Mouse (Mus musculus): ENCODE measurements at regions not wholly inside any gene's neighbourhood (a gene's known extent, or its start where the extent isn't known, plus 50 kb on each side); places are given as distances from the start of the nearest gene placed in this dataset.

DNA sequence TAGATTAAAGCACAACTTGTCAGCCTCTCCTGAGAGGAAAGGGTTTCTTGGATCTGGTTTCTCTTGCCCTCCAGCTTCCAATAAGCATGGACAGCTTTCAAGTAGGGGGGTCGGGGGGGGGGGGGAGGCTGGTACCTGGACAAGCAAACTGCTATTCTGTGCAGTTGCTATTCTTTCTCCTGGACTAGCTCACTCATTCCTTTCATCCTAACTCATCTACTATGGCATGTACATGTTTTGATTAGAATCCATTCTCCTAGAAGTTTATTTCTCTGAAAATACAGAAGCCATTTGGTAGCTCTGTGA lies 650.5 kb downstream of the Gsdmc2 start:
- H3K4me1 ChIP-seq (ENCODE audit: control insufficient read depth, insufficient read depth, low read length) = no peaks in the 10 kb centered on the region
- H3K4me2 ChIP-seq (replicated peaks; ENCODE audit: low read depth, low read length) = no peak overlapping the region
- no peak overlapping the region for H3K9ac ChIP-seq (replicated peaks; ENCODE audit: low read depth, low read length)
- no peak overlapping the region for H3K4me3 ChIP-seq (ENCODE audit: low read depth, low read length)
- no peaks in the 10 kb centered on the region for H3K9me3 ChIP-seq (ENCODE audit: control insufficient read depth, low read depth, low read length)
- H3K27ac ChIP-seq (ENCODE audit: low read length) = no peak overlapping the region
- WGBS = 14% methylated on average over 1 of the region's 1 CpGs
- ATAC-seq (ENCODE audit: insufficient number of reproducible peaks, insufficient read depth, low FRiP score, low read depth) = no peak
- H3K27me3 ChIP-seq (ENCODE audit: control insufficient read depth, insufficient read depth, low read length) = no peaks in the 10 kb centered on the region
- H3K36me3 ChIP-seq (ENCODE audit: control insufficient read depth, insufficient read depth, low read length) = no peaks in the 10 kb centered on the region

DNA sequence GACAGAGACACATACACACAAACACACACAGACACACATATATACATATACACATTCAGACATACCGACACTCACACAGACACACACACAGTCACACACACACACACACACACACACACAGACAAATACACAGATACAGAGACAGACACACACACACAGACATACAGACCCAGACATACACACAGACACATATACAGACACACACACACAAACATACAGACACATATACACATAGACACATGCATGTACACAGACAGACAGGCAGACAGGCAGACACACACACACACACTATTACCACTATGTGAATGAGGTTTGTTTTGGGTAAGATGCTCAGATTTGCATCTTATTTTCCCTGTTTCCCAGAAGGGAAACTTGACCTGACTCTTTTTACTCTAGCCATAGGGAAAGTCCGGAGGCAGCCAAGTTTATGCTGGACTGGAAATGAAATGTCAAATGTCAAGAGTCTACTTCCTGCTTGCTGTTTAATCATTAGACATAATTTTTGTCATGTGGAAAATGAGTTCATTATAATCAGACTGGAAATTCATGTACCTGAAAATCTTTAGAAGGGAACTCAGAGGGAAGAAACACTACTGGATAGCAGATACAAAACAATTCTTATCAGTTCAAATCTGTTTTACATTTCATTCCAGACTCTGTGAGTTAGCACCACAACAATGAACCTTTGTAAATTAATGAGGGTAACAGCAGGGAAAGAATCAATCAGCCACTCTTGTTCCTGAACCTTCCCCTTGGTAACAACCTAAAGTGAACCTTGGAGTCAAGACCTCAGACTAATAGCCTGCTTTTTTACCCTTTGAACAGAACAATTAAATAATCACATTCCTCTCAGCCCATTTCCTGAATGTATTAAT lies 651.1 kb downstream of the Gsdmc2 start:
- WGBS = 59% methylated on average over 2 of the region's 2 CpGs
- no peaks in the 10 kb centered on the region for H3K4me1 ChIP-seq (ENCODE audit: control insufficient read depth, insufficient read depth, low read length)
- H3K9me3 ChIP-seq (ENCODE audit: control insufficient read depth, low read depth, low read length) = no peaks in the 10 kb centered on the region
- no peak overlapping the region for H3K4me3 ChIP-seq (ENCODE audit: low read depth, low read length)
- H3K36me3 ChIP-seq (ENCODE audit: control insufficient read depth, insufficient read depth, low read length) = no peaks in the 10 kb centered on the region
- H3K9ac ChIP-seq (replicated peaks; ENCODE audit: low read depth, low read length) = no peak overlapping the region
- no peak overlapping the region for H3K4me2 ChIP-seq (replicated peaks; ENCODE audit: low read depth, low read length)
- H3K27me3 ChIP-seq (ENCODE audit: control insufficient read depth, insufficient read depth, low read length) = no peaks in the 10 kb centered on the region
- ATAC-seq (ENCODE audit: insufficient number of reproducible peaks, insufficient read depth, low FRiP score, low read depth) = 0 out of 2 replicates have a peak, but pooled peaks have one; percentile 33
- no peak overlapping the region for H3K27ac ChIP-seq (ENCODE audit: low read length)

DNA sequence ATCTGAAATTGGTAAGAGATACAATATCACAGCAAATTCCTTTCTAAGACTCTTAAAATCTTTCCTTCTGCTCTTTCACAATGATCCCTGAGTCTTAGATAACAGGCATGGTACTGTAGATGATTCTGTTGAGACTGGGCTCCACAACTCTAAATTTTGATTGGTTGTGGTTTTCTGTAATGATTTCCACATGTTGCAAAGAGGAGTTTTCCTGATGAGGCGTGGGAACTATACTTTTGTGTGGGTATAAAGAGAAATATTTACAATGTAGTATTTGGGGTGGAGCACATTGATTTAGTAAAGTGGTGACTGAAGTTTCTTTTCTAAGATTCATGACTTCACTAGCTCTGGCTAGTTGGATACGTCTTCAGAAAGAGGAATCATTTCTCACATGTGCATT lies 653.2 kb downstream of the Gsdmc2 start:
- H3K27ac ChIP-seq (ENCODE audit: low read length) = no peak overlapping the region
- no peak overlapping the region for H3K4me2 ChIP-seq (replicated peaks; ENCODE audit: low read depth, low read length)
- H3K36me3 ChIP-seq (ENCODE audit: control insufficient read depth, insufficient read depth, low read length) = no peaks in the 10 kb centered on the region
- no peak overlapping the region for H3K4me3 ChIP-seq (ENCODE audit: low read depth, low read length)
- H3K27me3 ChIP-seq (ENCODE audit: control insufficient read depth, insufficient read depth, low read length) = no peaks in the 10 kb centered on the region
- WGBS = 67% methylated on average over 2 of the region's 2 CpGs
- no peak for ATAC-seq (ENCODE audit: insufficient number of reproducible peaks, insufficient read depth, low FRiP score, low read depth)
- H3K4me1 ChIP-seq (ENCODE audit: control insufficient read depth, insufficient read depth, low read length) = no peaks in the 10 kb centered on the region
- H3K9ac ChIP-seq (replicated peaks; ENCODE audit: low read depth, low read length) = no peak overlapping the region
- no peaks in the 10 kb centered on the region for H3K9me3 ChIP-seq (ENCODE audit: control insufficient read depth, low read depth, low read length)

DNA sequence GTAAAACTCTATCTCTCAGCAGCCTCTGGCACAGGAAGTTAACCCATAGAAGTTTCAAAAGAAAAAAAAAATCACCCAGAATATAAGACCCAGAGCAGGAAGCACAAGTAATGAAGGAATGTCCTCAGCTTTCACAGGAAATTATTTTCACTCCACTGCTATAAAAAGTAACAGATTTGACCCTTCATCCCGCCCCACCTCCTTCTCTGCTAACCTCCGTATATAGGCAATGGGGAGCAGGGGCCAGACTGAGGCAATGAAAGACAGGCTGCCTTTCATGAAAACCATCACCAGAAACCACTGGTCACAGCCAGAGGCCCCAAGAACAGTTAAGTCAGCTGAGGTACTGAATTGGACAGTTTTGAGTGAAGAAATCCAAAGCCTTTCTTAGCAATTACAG lies 654.9 kb downstream of the Gsdmc2 start:
- no peaks in the 10 kb centered on the region for H3K9me3 ChIP-seq (ENCODE audit: control insufficient read depth, low read depth, low read length)
- no peak overlapping the region for H3K4me2 ChIP-seq (replicated peaks; ENCODE audit: low read depth, low read length)
- H3K27ac ChIP-seq (ENCODE audit: low read length) = no peak overlapping the region
- ATAC-seq (ENCODE audit: insufficient number of reproducible peaks, insufficient read depth, low FRiP score, low read depth) = no peak
- WGBS = 48% methylated on average over 2 of the region's 2 CpGs
- H3K27me3 ChIP-seq (ENCODE audit: control insufficient read depth, insufficient read depth, low read length) = no peaks in the 10 kb centered on the region
- no peak overlapping the region for H3K4me3 ChIP-seq (ENCODE audit: low read depth, low read length)
- no peaks in the 10 kb centered on the region for H3K36me3 ChIP-seq (ENCODE audit: control insufficient read depth, insufficient read depth, low read length)
- no peaks in the 10 kb centered on the region for H3K4me1 ChIP-seq (ENCODE audit: control insufficient read depth, insufficient read depth, low read length)
- H3K9ac ChIP-seq (replicated peaks; ENCODE audit: low read depth, low read length) = no peak overlapping the region

DNA sequence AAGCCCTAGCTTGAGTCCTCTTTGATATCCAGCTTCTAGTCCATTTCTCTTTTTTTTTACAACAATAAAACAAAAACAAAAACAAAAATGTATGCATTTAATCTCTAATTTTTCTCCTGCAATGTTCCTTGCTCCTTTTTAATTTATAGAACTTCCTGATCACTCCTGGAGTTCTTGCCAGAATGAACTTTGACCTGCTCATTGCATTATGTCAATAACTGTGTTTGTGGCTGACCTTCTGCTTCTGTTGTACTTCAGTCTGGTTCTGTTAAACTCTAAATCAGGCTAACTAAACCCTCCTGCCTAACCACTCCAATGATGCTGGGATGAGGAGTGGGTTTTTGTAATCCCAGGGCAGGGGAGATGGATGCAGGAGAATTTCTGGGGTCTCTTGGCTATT lies 674.0 kb downstream of the Gsdmc2 start:
- no peaks in the 10 kb centered on the region for H3K4me1 ChIP-seq (ENCODE audit: control insufficient read depth, insufficient read depth, low read length)
- H3K9me3 ChIP-seq (ENCODE audit: control insufficient read depth, low read depth, low read length) = no peaks in the 10 kb centered on the region
- H3K27ac ChIP-seq (ENCODE audit: low read length) = no peak overlapping the region
- ATAC-seq (ENCODE audit: insufficient number of reproducible peaks, insufficient read depth, low FRiP score, low read depth) = no peak
- no peak overlapping the region for H3K4me3 ChIP-seq (ENCODE audit: low read depth, low read length)
- no peak overlapping the region for H3K4me2 ChIP-seq (replicated peaks; ENCODE audit: low read depth, low read length)
- no peaks in the 10 kb centered on the region for H3K36me3 ChIP-seq (ENCODE audit: control insufficient read depth, insufficient read depth, low read length)
- H3K9ac ChIP-seq (replicated peaks; ENCODE audit: low read depth, low read length) = no peak overlapping the region
- no peaks in the 10 kb centered on the region for H3K27me3 ChIP-seq (ENCODE audit: control insufficient read depth, insufficient read depth, low read length)

DNA sequence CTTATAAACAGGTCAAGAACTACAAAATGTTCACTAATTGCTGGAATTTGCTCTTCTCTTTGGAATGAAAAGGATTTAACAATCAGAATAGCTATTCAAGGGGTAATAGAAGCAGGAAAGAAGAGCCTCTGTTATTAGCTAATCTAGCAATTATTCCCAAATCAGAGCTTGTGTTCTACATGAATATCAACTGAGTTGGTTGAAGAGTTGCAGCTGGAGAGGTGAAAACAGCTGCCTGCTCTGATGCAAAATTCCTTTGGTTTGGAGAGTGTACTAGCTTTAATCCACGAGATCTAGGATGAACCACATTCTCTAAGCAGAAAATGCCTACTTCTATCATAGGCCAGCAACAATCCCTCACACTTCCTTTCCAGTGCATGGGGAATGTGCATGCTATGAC lies 674.8 kb downstream of the Gsdmc2 start:
- Histone ChIP-seq H3K4me1 (ENCODE audit: control insufficient read depth, insufficient read depth, low read length) (no peaks in the 10 kb centered on the region), H3K27ac (ENCODE audit: low read length) (no peak overlapping the region), H3K9me3 (ENCODE audit: control insufficient read depth, low read depth, low read length) (no peaks in the 10 kb centered on the region), H3K4me3 (ENCODE audit: low read depth, low read length) (no peak overlapping the region), H3K27me3 (ENCODE audit: control insufficient read depth, insufficient read depth, low read length) (no peaks in the 10 kb centered on the region), H3K4me2 (replicated peaks; ENCODE audit: low read depth, low read length) (no peak overlapping the region), H3K36me3 (ENCODE audit: control insufficient read depth, insufficient read depth, low read length) (no peaks in the 10 kb centered on the region), H3K9ac (replicated peaks; ENCODE audit: low read depth, low read length) (no peak overlapping the region)
- 28% methylated on average over 1 of the region's 1 CpGs for WGBS
- no peak for ATAC-seq (ENCODE audit: insufficient number of reproducible peaks, insufficient read depth, low FRiP score, low read depth)

DNA sequence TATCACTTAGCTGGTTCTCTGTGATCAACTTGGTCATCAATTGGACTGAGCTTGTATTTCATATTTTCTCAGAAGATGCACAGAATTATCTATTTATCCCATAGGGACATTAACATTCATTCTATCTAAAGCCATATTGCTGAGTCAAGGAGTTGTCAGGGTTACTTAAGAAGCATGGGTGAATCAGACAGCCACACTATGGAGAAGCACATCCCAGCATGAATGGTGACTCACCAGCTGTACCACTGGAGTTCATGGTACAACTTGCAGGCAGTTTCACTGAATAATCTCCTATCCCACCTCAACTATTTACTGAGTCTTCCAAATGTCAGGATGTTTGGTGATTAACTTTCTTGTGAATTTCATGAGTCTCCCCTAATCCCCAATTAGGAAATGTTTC lies 678.6 kb downstream of the Gsdmc2 start:
- H3K4me1 ChIP-seq (ENCODE audit: control insufficient read depth, insufficient read depth, low read length) = peaks cover 4% of the 10 kb centered on the region; the same call in 1 of the 2 replicates
- ATAC-seq (ENCODE audit: insufficient number of reproducible peaks, insufficient read depth, low FRiP score, low read depth) = no peak
- H3K27ac ChIP-seq (ENCODE audit: low read length) = no peak overlapping the region

DNA sequence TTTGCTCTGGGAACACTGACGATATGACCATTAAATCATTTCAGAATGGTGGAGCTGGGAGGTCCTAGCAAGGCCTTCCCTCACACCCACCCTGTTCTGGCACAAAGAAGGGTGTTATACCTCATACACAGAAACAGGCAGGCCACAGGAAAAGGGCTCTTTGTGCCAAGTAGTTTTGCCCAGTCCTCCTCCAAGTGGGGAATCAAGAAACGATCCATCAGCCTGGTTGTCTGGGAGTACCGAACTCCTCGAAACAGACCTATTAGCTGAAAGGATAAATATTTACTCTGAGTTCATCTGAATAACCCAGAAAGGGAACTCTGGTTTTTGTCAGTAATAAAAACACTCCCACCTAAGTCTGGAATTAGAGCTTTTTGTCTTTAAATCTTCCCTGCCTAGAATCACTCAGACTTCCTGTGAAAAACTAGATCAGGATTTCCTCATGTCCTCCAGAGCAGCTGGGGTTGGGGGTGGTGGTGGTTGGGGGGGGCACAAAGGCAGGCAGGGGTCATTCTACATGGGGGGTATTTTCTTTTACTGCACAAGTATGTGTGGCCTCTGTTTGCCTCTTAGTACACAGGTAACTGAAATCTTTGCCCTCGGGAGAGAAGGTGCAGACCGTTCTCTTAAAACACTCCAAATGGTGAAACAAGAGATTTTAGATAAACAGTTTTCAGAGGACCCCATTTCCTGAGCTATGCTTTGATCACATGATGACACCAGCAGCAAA lies 681.3 kb downstream of the Gsdmc2 start:
- H3K36me3 ChIP-seq (ENCODE audit: control insufficient read depth, insufficient read depth, low read length) = no peaks in the 10 kb centered on the region
- WGBS = 7% methylated on average over 6 of the region's 6 CpGs
- peaks cover 4% of the 10 kb centered on the region; the same call in 1 of the 2 replicates for H3K4me1 ChIP-seq (ENCODE audit: control insufficient read depth, insufficient read depth, low read length)
- H3K27me3 ChIP-seq (ENCODE audit: control insufficient read depth, insufficient read depth, low read length) = no peaks in the 10 kb centered on the region
- no peak overlapping the region for H3K4me2 ChIP-seq (replicated peaks; ENCODE audit: low read depth, low read length)
- H3K27ac ChIP-seq (ENCODE audit: low read length) = peak overlapping the region; percentile 66
- peak; percentile 84 for ATAC-seq (ENCODE audit: insufficient number of reproducible peaks, insufficient read depth, low FRiP score, low read depth)
- no peak overlapping the region for H3K9ac ChIP-seq (replicated peaks; ENCODE audit: low read depth, low read length)
- H3K9me3 ChIP-seq (ENCODE audit: control insufficient read depth, low read depth, low read length) = no peaks in the 10 kb centered on the region
- H3K4me3 ChIP-seq (ENCODE audit: low read depth, low read length) = no peak overlapping the region

More for the DNA sequence above, 678.6 kb downstream of the Gsdmc2 start:
- Histone ChIP-seq H3K27me3 (ENCODE audit: control insufficient read depth, insufficient read depth, low read length) (no peaks in the 10 kb centered on the region), H3K4me2 (replicated peaks; ENCODE audit: low read depth, low read length) (no peak overlapping the region), H3K9me3 (ENCODE audit: control insufficient read depth, low read depth, low read length) (no peaks in the 10 kb centered on the region), H3K36me3 (ENCODE audit: control insufficient read depth, insufficient read depth, low read length) (no peaks in the 10 kb centered on the region), H3K9ac (replicated peaks; ENCODE audit: low read depth, low read length) (no peak overlapping the region), H3K4me3 (ENCODE audit: low read depth, low read length) (no peak overlapping the region)
